Mouse (Mus musculus) midbrain, embryonic 11.5 days (tissue): ENCODE data around the gene Pou2f3. TPM values are rescaled to one million over a fixed set of nuclear protein-coding genes. Genes with fewer than 3 reads are reported as not detected.
A peak's percentile ranks its signal among the peaks of the same experiment; 100 is the strongest.

Experiments
- ATAC-seq: fragments of 200-750 bp; cut with Nextera tagmentation; 2 replicates; pipeline ENCODE4 v1.8.0; 2017; ENCODE audit warnings: moderate TSS enrichment, moderate library complexity; ENCODE audit not compliant: low FRiP score
- DNase-seq: peaks from one replicate; pipeline ENCODE4 v3.0.0; 2015; ENCODE audit warnings: low spot score; ENCODE audit errors: missing footprints
- H3K27ac ChIP-seq: fragments of 300-500 bp; sonication (generic); 2 replicates; pipeline ENCODE4 v1.5.1; 2014; ENCODE audit warnings: low read depth, low read length
- H3K27me3 ChIP-seq: fragments of 300-500 bp; sonication (generic); 2 replicates; pipeline ENCODE4 v1.6.1; 2014; ENCODE audit warnings: mild to moderate bottlenecking, low read length, moderate library complexity, mixed read lengths; ENCODE audit not compliant: control insufficient read depth, insufficient read depth
- H3K36me3 ChIP-seq: fragments of 300-500 bp; sonication (generic); 2 replicates; pipeline ENCODE4 v1.6.1; 2014; ENCODE audit warnings: mild to moderate bottlenecking, low read length, moderate library complexity, mixed read lengths; ENCODE audit not compliant: control insufficient read depth, insufficient read depth
- H3K4me1 ChIP-seq: fragments of 300-500 bp; sonication (generic); 2 replicates; pipeline ENCODE4 v1.6.1; 2014; ENCODE audit warnings: low read length; ENCODE audit not compliant: control insufficient read depth, insufficient read depth
- H3K4me2 ChIP-seq: fragments of 300-500 bp; sonication (generic); 2 replicates; pipeline ENCODE4 v1.6.1; 2014; ENCODE audit warnings: mild to moderate bottlenecking, moderate library complexity
- H3K4me3 ChIP-seq: fragments of 300-500 bp; sonication (generic); 2 replicates; pipeline ENCODE4 v1.5.1; 2014; ENCODE audit warnings: low read depth, low read length
- H3K9ac ChIP-seq: fragments of 300-500 bp; sonication (generic); 2 replicates; pipeline ENCODE4 v1.6.1; 2014; ENCODE audit warnings: low read length
- H3K9me3 ChIP-seq: fragments of 300-500 bp; sonication (generic); 2 replicates; pipeline ENCODE4 v1.6.1; 2016; ENCODE audit warnings: low read length; ENCODE audit not compliant: control insufficient read depth
- WGBS: fragments of 180-500 bp; shearing (Covaris S2); extraction: QIAGEN DNeasy Blood & Tissue Kit; methylation state at CpG from one replicate; pipeline ENCODE4 v1.1.7; 2014; 5-methylcytosine and 5-hydroxymethylcytosine counted together
- polyA plus RNA-seq: library from polyadenylated mRNA; unstranded; fragments of >200 nt; fragmentation: Nextera tagmentation; extraction: Ambion mirVana; gene quantifications from 2 replicates; pipeline ENCODE4 v1.2.1, GENCODE M21; 2014

Gene Pou2f3
- polyA plus RNA-seq, 1 experiment from 2014 or later = not detected

GRCm38 (mm10) chr9:43240594-43240900 is 30.4 kb upstream of the Pou2f3 start:
- no peak overlapping the region for H3K4me2 ChIP-seq
- H3K27me3 ChIP-seq = peaks cover 24% of the 10 kb centered on the region
- H3K4me3 ChIP-seq = no peak overlapping the region
- H3K4me1 ChIP-seq = peaks cover 5% of the 10 kb centered on the region; the same call in 1 of the 2 replicates
- no peak overlapping the region for H3K9ac ChIP-seq
- ATAC-seq = no peak
- WGBS = 44% methylated on average over 2 of the region's 2 CpGs
- H3K27ac ChIP-seq = 0 out of 2 replicates have a peak overlapping the region, but pooled peaks have one; percentile 1
- no peaks in the 10 kb centered on the region for H3K9me3 ChIP-seq
- no peak for DNase-seq
- no peaks in the 10 kb centered on the region for H3K36me3 ChIP-seq

DNA sequence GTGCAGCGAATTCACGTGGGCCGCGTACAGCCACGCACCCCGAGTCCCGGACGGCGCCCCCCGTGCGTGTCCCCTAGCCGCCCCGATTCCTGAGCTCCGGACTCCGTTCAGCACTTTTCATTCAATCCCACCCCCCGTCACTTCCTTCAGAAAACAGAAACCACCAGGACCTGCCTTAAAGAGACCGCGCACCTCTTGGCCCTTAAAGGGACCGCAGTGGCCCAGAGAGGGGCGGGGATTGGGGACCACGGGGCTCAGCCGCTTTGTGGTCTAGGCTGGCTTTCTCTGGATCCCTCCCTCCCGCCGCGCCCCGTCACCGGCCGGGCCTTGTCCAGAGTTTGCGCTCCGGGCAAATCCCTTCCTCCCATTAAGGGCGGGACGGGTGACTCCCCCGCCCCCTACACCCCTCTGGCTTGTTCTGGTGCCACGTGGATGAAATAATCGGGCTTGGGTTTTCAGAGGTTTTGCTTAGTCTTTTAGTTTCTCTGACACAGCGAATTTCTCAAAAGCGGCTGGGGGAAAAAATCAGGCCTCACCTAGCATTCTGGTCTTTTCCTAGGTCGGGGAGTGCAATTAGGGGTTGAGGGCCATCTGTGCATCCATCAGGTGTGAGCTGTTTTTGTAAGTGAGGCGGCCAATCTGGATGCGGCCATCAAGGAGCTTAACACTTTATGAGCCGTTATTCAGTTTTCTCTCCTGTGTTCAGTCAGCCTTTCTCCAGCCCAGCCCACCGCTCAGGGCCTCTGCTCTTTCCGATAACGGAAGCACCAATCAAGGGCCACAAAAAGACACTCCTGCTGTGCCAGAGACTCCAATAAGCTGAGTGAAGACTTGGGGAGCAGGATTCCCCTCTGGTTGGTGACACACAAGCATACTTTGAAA is 29.8 kb upstream of the Pou2f3 start, which contains the start of gene Oaf:
Gene Oaf, minus strand, starts transcription at position 200 of the 882 bp plus-strand sequence.
- peak within 1 kb of the TSS; percentile 60 for H3K4me3 ChIP-seq
- 2% methylated on average over 44 of the region's 44 CpGs for WGBS
- DNase-seq (peak; percentile 96), ATAC-seq (peak; percentile 92)
- peaks cover 5% of the 10 kb centered on the region; the same call in 1 of the 2 replicates for H3K4me1 ChIP-seq
- peak within 1 kb of the TSS; percentile 80 for H3K4me2 ChIP-seq
- H3K27ac ChIP-seq = peak within 1 kb of the TSS; percentile 1; the same call in 1 of the 2 replicates
- peaks cover 24% of the 10 kb centered on the region for H3K27me3 ChIP-seq
- H3K9ac ChIP-seq = peak within 1 kb of the TSS; percentile 71
- H3K9me3 ChIP-seq = no peaks in the 10 kb centered on the region
- no peaks in the 10 kb centered on the region for H3K36me3 ChIP-seq

DNA sequence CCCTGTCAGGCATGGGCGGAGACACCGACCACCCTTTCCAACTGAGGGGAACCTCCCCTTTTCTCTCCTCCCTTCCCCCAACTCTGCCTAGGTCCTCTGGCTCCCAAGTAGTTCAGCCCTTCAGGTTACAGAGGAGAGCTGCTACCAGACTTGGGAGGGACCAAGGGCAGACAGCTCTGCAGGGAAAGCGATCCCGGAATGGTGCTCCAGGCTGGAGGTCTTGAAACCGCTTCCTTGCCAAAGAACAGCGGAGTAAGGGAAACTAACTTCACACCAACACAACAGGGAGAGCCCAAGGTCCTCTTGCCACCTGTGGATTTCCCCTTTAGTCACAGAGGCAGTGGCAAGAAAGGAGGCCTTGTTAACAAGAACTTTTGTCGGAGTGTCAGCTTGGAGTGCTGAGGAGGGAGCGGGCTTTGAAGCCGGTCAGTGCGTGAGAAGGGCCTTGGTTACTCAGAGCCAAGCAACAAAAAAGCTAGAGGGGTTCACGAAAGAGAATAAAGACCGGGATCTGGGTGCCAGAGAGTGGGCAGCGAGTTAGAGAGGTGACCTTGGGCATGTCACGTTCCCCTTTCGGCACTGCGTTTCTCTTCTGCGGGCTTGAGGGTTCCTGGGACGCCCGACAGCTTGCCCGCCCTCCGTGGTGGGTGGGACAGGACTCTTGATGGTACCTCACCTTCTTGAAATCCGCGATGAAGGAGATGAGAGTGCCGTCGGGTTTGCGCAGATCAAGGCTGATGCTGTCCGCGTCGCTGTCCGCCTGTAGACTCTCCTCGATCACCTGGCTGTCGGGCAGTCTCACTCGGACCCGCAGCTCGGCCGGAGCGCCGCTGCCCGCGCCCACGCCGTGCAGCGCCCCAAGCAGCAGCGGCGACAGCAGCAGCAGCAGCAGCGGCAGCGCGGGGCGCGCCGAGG is 28.7 kb upstream of the Pou2f3 start:
- peak overlapping the region; percentile 60 for H3K4me3 ChIP-seq
- peaks cover 24% of the 10 kb centered on the region for H3K27me3 ChIP-seq
- peak overlapping the region; percentile 80 for H3K4me2 ChIP-seq
- no peak overlapping the region for H3K27ac ChIP-seq
- H3K4me1 ChIP-seq = peaks cover 5% of the 10 kb centered on the region; the same call in 1 of the 2 replicates
- peak; percentile 93 for DNase-seq
- no peaks in the 10 kb centered on the region for H3K36me3 ChIP-seq
- 1% methylated on average over 46 of the region's 51 CpGs for WGBS
- ATAC-seq = peak; percentile 6; the same call in 1 of the 2 replicates
- H3K9ac ChIP-seq = peak overlapping the region; percentile 71
- no peaks in the 10 kb centered on the region for H3K9me3 ChIP-seq

DNA sequence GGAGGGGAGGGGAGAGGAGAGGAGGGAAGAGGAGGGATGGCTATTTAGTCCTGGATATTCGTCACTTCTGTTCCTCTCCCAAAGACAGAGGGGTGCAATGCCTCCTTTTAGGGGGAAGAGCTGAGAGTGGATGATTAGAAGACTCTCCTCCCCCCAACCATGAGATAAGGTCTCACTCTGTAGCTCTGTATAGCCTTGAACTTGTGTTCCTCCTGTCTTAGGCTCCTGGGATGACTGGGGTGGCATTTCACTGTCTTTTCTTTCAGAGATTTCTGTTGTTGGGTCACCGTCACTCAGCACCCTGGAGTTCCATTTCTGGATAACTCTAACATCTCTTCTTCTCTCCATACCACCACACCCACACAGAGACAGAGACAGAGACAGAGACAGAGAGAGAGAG is 28.0 kb upstream of the Pou2f3 start:
- H3K4me3 ChIP-seq = peak overlapping the region; percentile 60
- peaks cover 24% of the 10 kb centered on the region for H3K27me3 ChIP-seq
- no peak overlapping the region for H3K9ac ChIP-seq
- peaks cover 5% of the 10 kb centered on the region; the same call in 1 of the 2 replicates for H3K4me1 ChIP-seq
- WGBS = 42% methylated on average over 2 of the region's 2 CpGs
- no peak overlapping the region for H3K27ac ChIP-seq
- H3K4me2 ChIP-seq = peak overlapping the region; percentile 80; the same call in 1 of the 2 replicates
- DNase-seq = no peak
- H3K36me3 ChIP-seq = no peaks in the 10 kb centered on the region
- ATAC-seq = no peak
- no peaks in the 10 kb centered on the region for H3K9me3 ChIP-seq

- H3K27me3 ChIP-seq = peaks cover 24% of the 10 kb centered on the region
- no peak overlapping the region for H3K4me3 ChIP-seq
- H3K36me3 ChIP-seq = no peaks in the 10 kb centered on the region
- 47% methylated on average over 7 of the region's 7 CpGs for WGBS
- no peak overlapping the region for H3K27ac ChIP-seq
- H3K4me1 ChIP-seq = peaks cover 11% of the 10 kb centered on the region
- H3K9ac ChIP-seq = no peak overlapping the region
- ATAC-seq (no peak), DNase-seq (no peak)
- no peak overlapping the region for H3K4me2 ChIP-seq
- H3K9me3 ChIP-seq = no peaks in the 10 kb centered on the region
These were observed 27.1 kb upstream of the Pou2f3 start for GRCm38 (mm10) chr9:43237111-43237775.

- Histone ChIP-seq H3K27ac (no peak overlapping the region), H3K4me2 (no peak overlapping the region), H3K4me3 (no peak overlapping the region), H3K4me1 (peaks cover 16% of the 10 kb centered on the region), H3K9me3 (no peaks in the 10 kb centered on the region), H3K36me3 (no peaks in the 10 kb centered on the region), H3K9ac (no peak overlapping the region), H3K27me3 (peaks cover 24% of the 10 kb centered on the region)
- DNase-seq (no peak), ATAC-seq (no peak)
- 87% methylated on average over 7 of the region's 7 CpGs for WGBS
These were observed 26.4 kb upstream of the Pou2f3 start for GRCm38 (mm10) chr9:43236576-43236975.

DNA sequence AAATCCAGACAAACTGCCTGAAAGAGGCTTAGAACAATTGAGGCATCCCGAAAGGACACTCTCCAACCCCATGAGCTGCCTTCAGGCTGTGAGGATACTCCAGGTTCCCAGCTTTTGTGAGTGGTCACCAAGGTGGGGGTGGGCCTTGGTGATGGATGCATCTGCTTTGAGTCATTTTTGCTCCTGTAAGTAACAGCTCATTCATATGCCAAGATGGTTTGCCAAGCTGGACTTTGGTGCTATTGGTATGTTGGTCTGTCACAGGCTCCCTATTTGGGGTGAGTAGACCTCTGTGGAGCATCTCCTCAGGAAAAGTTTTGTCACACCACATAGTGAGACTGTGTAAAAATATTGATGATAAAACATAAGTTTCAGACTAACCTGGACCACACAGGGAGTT is 25.9 kb upstream of the Pou2f3 start:
- Histone ChIP-seq H3K4me2 (no peak overlapping the region), H3K36me3 (no peaks in the 10 kb centered on the region), H3K27ac (no peak overlapping the region), H3K4me1 (peaks cover 16% of the 10 kb centered on the region), H3K27me3 (peaks cover 24% of the 10 kb centered on the region), H3K4me3 (no peak overlapping the region), H3K9ac (no peak overlapping the region), H3K9me3 (no peaks in the 10 kb centered on the region)
- ATAC-seq (no peak), DNase-seq (no peak)
- 89% methylated on average over 1 of the region's 1 CpGs for WGBS

DNA sequence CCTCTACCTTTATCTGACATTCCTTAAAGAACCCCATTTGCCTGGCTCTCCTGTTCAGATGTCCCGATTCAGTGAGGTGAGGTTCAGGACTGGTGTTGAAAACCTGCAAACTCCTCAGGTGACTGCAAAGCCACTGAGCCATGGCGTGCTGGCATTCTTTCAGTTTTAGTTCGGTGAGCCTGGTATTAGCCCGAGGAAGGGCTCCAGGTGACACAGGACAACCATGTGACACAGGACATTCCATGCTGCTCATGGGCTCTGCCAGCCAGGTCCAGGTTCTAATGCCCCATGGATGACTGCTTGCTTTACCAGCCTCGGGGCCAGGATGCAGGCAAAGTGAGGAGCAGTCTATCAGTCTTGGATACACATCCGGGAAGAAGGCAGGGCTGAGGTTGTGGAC is 25.2 kb upstream of the Pou2f3 start:
- Histone ChIP-seq H3K36me3 (no peaks in the 10 kb centered on the region), H3K9me3 (no peaks in the 10 kb centered on the region), H3K9ac (no peak overlapping the region), H3K4me3 (no peak overlapping the region), H3K4me2 (no peak overlapping the region), H3K27me3 (peaks cover 24% of the 10 kb centered on the region), H3K4me1 (peaks cover 14% of the 10 kb centered on the region), H3K27ac (no peak overlapping the region)
- no peak for DNase-seq
- WGBS = 84% methylated on average over 6 of the region's 6 CpGs
- ATAC-seq = no peak
